Mouse (Mus musculus) hindbrain, embryonic 15.5 days (tissue): Measurements from ENCODE around the gene Tmprss11f. TPM values are rescaled to one million over a fixed set of nuclear protein-coding genes. Genes with fewer than 3 reads are reported as not detected.

Experiments
- ATAC-seq: fragments of 200-750 bp; cut with Nextera tagmentation; 2 replicates; pipeline ENCODE4 v1.8.0; 2017; ENCODE audit warnings: low read depth, moderate number of reproducible peaks, moderate TSS enrichment; ENCODE audit not compliant: low FRiP score
- H3K27ac ChIP-seq: fragments of 300-500 bp; sonication (generic); replicated peaks from 2 replicates; pipeline ENCODE4 v1.5.1; 2015; ENCODE audit warnings: mild to moderate bottlenecking, inconsistent platforms
- H3K27me3 ChIP-seq: fragments of 300-500 bp; sonication (generic); 2 replicates; pipeline ENCODE4 v1.6.1; 2015; ENCODE audit warnings: control low read depth, inconsistent platforms
- H3K36me3 ChIP-seq: fragments of 300-500 bp; sonication (generic); 2 replicates; pipeline ENCODE4 v1.6.1; 2015; ENCODE audit warnings: control low read depth, inconsistent platforms
- H3K4me1 ChIP-seq: fragments of 300-500 bp; sonication (generic); replicated peaks from 2 replicates; pipeline ENCODE4 v1.6.1; 2015; ENCODE audit warnings: control low read depth, inconsistent platforms
- H3K4me2 ChIP-seq: fragments of 300-500 bp; sonication (generic); 2 replicates; pipeline ENCODE4 v1.6.1; 2015; ENCODE audit warnings: moderate library complexity, mild to moderate bottlenecking, inconsistent platforms
- H3K4me3 ChIP-seq: fragments of 300-500 bp; sonication (generic); 2 replicates; pipeline ENCODE4 v1.5.1; 2015; ENCODE audit warnings: mild to moderate bottlenecking, inconsistent platforms
- H3K9ac ChIP-seq: fragments of 300-500 bp; sonication (generic); 2 replicates; pipeline ENCODE4 v1.6.1; 2015; ENCODE audit warnings: inconsistent platforms
- H3K9me3 ChIP-seq: fragments of 300-500 bp; sonication (generic); 2 replicates; pipeline ENCODE4 v1.6.1; 2016; ENCODE audit warnings: control low read depth, inconsistent platforms
- WGBS: fragments of 180-500 bp; shearing (Covaris S2); methylation state at CpG from one replicate; pipeline ENCODE4 v1.1.7; 2015; 5-methylcytosine and 5-hydroxymethylcytosine counted together
- polyA plus RNA-seq: library from polyadenylated mRNA; unstranded; fragments of >200 nt; fragmentation: Nextera tagmentation; extraction: Ambion mirVana; gene quantifications from 2 replicates; pipeline ENCODE4 v1.2.1, GENCODE M21; 2015

Tmprss11f gene
- polyA plus RNA-seq, 1 experiment from 2014 or later, result not detected

DNA sequence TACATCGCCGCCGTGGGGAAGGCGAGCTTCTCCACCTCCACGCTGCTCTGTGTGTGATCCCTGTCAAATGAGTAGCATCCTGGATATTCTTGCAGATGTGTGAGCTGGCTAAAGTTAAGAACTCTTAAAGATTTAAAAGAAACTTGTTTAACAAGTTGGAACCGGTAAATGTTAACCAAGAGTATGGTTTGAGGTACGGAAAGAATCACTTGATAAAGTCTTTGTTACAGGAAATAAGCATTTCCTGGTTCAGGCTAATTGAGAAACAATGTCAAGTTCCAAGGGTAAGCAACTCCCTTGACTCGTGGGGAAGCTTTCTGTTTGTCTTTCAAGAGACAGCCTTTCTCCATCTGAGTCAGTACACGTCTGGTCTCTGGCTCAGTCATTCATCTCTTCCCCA is 113.7 kb downstream of the Tmprss11f start, which contains the start of gene Tmprss11g:
Gene Tmprss11g (minus strand): TSS at position 101 of the 400 bp plus-strand sequence.
- Histone ChIP-seq H3K9ac (no peak within 1 kb of the TSS), H3K27ac (no peak within 1 kb of the TSS), H3K9me3 (no peaks in the 10 kb centered on the region), H3K36me3 (no peaks in the 10 kb centered on the region), H3K4me1 (no peaks in the 10 kb centered on the region), H3K4me2 (no peak within 1 kb of the TSS), H3K4me3 (no peak within 1 kb of the TSS), H3K27me3 (no peaks in the 10 kb centered on the region)
- 83% methylated on average over 9 of the region's 9 CpGs for WGBS
- ATAC-seq, result no peak

DNA sequence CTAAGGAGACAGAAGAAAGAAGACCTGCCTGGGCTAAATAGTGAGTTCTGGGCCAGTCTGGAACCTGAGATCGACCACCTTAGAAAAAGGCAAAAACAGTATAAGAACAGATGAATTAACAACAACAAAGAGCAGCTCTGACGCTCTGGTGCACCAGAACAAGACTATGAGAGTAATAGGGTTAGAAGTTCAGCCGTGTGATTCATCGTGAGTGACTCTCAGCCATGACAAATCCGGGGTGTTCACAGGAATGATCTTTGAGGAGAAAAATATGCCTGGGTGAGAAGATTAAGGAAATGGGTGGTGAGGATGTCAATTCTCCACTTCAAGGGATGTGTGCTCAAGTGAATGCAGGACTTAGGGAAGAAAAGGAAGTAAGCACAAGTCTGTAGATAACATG is 120.7 kb downstream of the Tmprss11f start:
- no peak for ATAC-seq
- H3K27me3 ChIP-seq, result no peaks in the 10 kb centered on the region
- WGBS, result 45% methylated on average over 5 of the region's 5 CpGs
- H3K36me3 ChIP-seq, result no peaks in the 10 kb centered on the region
- H3K4me2 ChIP-seq, result no peak overlapping the region
- H3K9me3 ChIP-seq, result no peaks in the 10 kb centered on the region
- H3K4me3 ChIP-seq, result no peak overlapping the region
- no peaks in the 10 kb centered on the region for H3K4me1 ChIP-seq
- H3K27ac ChIP-seq, result no peak overlapping the region
- H3K9ac ChIP-seq, result no peak overlapping the region

DNA sequence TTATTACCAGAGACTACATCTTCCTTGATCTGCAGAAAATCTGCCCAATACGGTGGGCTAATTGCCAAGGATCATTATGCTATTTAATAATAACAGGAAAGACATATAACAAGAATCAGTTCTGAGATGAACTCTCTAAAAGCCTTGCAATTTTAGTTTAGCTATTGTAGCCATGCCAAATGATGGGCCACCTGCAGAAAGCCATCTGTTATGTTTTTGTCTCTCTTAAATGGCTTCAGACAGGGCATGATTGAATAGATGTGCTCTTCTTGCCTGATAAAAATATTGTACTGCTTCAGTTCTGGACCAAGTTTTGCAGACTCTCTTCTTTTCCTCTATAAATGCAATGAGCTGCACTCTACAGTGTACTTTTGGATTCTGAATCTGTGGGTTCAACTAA is 138.8 kb downstream of the Tmprss11f start:
- no peak overlapping the region for H3K4me3 ChIP-seq
- H3K36me3 ChIP-seq, result no peaks in the 10 kb centered on the region
- H3K27ac ChIP-seq, result no peak overlapping the region
- H3K9ac ChIP-seq, result no peak overlapping the region
- no peak overlapping the region for H3K4me2 ChIP-seq
- WGBS, result 88% methylated on average over 1 of the region's 1 CpGs
- no peaks in the 10 kb centered on the region for H3K27me3 ChIP-seq
- no peaks in the 10 kb centered on the region for H3K9me3 ChIP-seq
- H3K4me1 ChIP-seq, result no peaks in the 10 kb centered on the region
- ATAC-seq, result no peak

DNA sequence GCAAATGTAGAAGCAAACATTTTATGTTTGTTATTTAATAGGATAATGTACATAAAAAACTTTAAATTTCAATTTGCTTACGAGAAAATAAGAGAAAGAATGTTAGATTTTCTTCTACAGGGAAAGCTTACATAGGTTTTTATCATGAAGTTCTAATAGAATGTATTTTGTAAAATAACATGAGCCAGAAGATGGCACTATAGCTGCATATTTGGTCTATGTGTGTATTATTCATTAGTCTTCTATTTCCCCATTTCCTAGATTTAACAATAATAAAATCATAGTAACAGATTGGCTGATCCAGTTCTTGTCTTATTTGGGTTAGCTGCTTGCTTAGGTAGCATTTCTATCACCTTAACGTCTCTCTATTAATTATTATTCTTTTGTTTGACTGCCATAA is 149.7 kb downstream of the Tmprss11f start:
- Histone ChIP-seq H3K9me3 (no peaks in the 10 kb centered on the region), H3K4me3 (no peak overlapping the region), H3K27me3 (no peaks in the 10 kb centered on the region), H3K27ac (no peak overlapping the region), H3K9ac (no peak overlapping the region), H3K36me3 (no peaks in the 10 kb centered on the region), H3K4me2 (no peak overlapping the region), H3K4me1 (no peaks in the 10 kb centered on the region)
- 74% methylated on average over 2 of the region's 2 CpGs for WGBS
- ATAC-seq, result no peak

DNA sequence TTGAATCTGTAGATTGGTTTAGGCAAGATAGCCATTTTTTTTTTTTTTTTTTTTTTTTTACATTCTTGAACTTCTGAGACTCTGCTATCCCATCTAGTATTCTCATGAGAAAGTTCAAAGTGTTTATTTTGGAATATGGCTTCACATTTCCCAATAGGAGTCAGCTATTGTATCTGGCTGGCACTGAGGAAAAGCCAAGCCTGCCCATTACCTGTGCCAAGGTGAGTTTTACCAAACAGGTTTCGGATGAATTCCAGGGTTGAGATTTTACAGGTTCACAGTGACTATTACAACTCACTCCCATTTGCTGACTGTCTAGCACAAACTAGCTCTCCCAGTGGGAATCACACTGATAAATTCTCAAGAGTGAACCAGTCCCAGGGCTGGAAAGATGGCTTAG is 150.2 kb downstream of the Tmprss11f start:
- ATAC-seq, result no peak
- no peak overlapping the region for H3K4me2 ChIP-seq
- H3K9ac ChIP-seq, result no peak overlapping the region
- no peaks in the 10 kb centered on the region for H3K36me3 ChIP-seq
- no peaks in the 10 kb centered on the region for H3K27me3 ChIP-seq
- no peaks in the 10 kb centered on the region for H3K4me1 ChIP-seq
- H3K27ac ChIP-seq, result no peak overlapping the region
- no peak overlapping the region for H3K4me3 ChIP-seq
- WGBS, result 98% methylated on average over 1 of the region's 1 CpGs
- H3K9me3 ChIP-seq, result no peaks in the 10 kb centered on the region

DNA sequence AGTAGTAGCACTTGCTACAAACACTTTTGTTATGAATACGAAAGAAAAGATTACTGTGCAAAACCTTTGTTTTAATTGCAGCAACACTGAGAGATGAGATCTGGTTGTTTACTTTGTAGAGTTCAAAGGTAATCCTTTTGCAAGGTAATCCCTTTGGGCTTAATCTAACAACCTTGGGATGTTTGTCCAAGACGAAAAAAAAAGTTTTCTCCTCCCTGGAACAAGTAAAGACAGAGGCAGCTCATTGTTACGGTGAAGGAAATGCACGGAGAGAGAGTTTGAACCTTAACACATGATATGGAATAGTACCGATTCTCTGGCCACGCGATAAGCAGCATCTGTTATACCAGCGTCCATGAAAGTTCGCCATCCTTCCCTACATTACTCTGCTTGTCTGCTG is 158.4 kb downstream of the Tmprss11f start:
- H3K9me3 ChIP-seq, result no peaks in the 10 kb centered on the region
- H3K9ac ChIP-seq, result no peak overlapping the region
- no peaks in the 10 kb centered on the region for H3K36me3 ChIP-seq
- H3K4me2 ChIP-seq, result no peak overlapping the region
- H3K4me3 ChIP-seq, result no peak overlapping the region
- H3K4me1 ChIP-seq, result no peaks in the 10 kb centered on the region
- no peaks in the 10 kb centered on the region for H3K27me3 ChIP-seq
- WGBS, result 90% methylated on average over 9 of the region's 9 CpGs
- ATAC-seq, result no peak
- no peak overlapping the region for H3K27ac ChIP-seq

Other genes with a start within 250 kb of the Tmprss11f start
- gene Tmprss11a, start 163.4 kb downstream of the Tmprss11f start, polyA plus RNA-seq, result not detected in 2 replicates
- gene Tmprss11g, start 113.8 kb downstream of the Tmprss11f start, polyA plus RNA-seq, result 0.05 TPM in 1 of 2 replicates, not detected in the other
- not detected in 2 replicates for gene Tmprss11b, start 43.9 kb upstream of the Tmprss11f start, polyA plus RNA-seq
- gene Tmprss11e, start 113.4 kb upstream of the Tmprss11f start, polyA plus RNA-seq, result not detected in 2 replicates
- 35.1 and 35.6 TPM in 2 replicates for gene Ythdc1, start 171.8 kb upstream of the Tmprss11f start, polyA plus RNA-seq